Mouse (Mus musculus) CH12F3 (cell line): Measurements from ENCODE around the gene Bsnd.

Experiments used
- in situ Hi-C: fragments of 300-500 bp; cut with MboI; formaldehyde crosslinking; loops from 2 replicates; pipeline ENCODE4 v1.14.3; 2020; ENCODE audit warnings: low sequenced_read_pairs

Bsnd gene

DNA sequence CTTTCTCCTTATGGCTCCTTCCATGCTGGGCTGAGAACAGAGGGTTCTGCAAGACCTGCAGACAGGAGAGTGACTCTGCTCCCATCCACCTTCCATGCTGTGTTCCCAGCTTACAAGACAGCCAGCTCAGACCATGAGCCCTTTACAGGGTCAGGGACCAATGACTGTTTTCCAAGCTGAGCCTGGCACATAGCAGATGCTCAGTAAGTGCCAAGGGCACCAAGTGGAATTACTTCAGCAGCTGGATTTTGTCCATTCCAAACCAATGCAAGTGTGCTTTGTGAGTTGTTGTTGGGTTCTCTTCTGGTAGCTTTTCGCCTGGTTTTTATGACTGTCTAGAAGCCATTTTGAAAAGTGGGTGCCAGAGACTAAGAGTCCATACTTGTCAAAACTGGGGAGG lies 8.3 kb downstream of the Bsnd start:
- in situ Hi-C loops, result no loop called here

GRCm38 (mm10) chr4:106483215-106483727 lies 8.8 kb downstream of the Bsnd start:
- in situ Hi-C loops, result no loop called here

DNA sequence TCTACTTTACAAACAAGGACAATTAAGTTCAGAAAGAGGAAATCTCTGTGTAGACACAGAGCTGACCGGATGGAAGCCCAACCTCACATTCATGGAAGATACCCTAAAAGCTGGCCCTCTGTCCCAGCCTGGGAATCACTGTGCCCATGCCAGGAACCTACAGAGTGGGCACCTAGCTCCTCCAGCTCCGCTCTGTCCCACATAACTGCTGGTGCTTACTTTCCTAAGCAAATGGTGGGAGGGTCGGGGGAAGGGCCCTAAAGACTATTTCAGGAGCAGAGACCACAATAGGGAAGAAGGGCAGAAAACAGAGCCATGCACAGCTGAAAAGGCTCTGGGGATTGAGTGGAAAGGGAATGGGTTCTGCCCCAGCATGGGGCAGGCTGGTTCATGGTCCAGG lies 11.5 kb downstream of the Bsnd start:
- in situ Hi-C loops, result no loop called here

DNA sequence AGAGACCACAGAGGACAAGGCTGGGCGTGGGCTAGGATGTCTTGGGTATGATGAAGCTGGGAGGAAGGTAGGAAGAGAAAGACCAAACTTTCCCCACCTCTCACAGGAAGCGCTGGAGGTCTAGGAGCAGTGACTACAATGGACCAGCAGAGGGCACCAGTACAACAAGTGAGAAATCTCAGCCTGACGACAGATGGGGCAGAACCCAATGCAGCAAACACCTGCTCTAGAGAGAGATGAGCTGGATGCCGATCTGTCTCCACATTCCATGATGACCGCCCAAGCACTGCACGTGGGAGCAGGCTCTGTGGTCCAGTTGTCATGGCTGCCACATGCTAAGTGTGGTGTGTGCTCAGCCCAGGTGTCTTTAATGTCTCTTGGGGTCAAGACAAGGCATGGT lies 17.8 kb downstream of the Bsnd start:
- in situ Hi-C loops, result no loop called here

DNA sequence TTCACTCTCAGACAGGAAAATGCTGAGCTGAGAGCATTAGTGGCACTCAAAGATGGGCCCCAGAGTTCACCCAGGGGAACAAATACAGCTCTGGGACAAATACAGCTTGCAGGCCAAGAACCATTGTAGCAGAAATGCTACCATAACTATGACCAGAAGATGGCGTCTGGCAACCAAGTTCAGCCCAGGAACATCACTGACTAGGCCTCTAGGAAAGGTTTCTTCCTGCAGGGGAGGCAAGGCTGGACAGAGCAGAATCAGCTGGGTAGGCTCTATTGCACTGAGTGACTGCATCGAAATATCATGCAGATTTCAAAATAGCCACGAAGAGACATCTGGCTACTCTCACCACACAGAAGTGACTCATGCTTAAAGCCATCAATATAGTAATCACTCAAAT lies 19.7 kb downstream of the Bsnd start:
- in situ Hi-C loops, result no loop called here

GRCm38 (mm10) chr4:106470921-106471320 lies 21.2 kb downstream of the Bsnd start:
- in situ Hi-C loops, result no loop called here

GRCm38 (mm10) chr4:106467420-106468110 lies 24.5 kb downstream of the Bsnd start:
- in situ Hi-C loops, result no loop called here

DNA sequence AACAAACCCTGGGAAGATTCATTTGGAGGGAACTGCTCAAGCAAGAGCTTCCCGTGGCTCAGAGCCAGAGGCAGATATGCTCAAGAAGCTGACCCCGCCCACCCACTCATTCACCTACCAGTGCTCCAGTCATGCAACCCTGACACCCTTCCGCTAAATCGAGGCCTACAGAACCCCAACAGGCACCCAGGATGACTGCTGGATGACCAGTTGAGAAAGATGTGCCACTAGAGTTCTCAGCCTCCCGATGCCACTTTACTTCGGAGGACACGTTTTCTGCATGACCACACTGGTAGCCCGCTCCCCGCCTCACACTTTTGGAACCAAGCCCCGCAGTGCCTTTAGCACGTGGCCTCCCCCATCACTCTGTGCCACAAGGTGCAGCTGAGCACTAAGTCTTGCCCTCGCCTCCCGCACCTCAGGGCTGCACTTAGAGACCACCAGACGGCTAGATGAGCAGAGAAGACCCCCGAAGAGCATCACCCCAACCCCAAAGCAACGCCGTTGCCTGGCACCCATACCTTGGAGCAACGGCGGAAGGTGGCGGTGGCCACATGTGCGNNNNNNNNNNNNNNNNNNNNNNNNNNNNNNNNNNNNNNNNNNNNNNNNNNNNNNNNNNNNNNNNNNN lies 28.8 kb downstream of the Bsnd start:
- in situ Hi-C loops, result no loop called here

- in situ Hi-C loops, result no loop called here
These were observed 29.6 kb downstream of the Bsnd start for GRCm38 (mm10) chr4:106462524-106462923.

DNA sequence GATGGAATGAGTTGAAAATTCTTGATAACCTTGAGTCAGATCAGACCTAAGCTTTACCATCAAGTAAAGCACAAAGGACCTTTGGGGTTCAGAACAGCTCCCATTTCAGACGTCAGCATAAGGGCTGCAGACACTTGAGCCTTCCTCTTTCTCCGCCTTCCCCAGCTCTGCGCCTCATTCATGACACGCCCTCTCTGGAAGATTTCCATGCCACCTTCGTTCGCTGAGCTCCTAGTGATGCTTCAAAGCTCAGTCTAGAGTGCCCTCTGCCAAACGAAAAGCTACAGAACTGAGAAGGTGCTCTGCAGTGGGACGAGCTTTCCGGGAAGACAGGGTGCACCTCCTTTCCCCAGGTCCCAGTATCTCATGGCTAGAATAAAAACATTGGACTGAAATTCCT lies 30.1 kb downstream of the Bsnd start:
- in situ Hi-C loops, result no loop called here

GRCm38 (mm10) chr4:106454541-106454940 lies 37.5 kb downstream of the Bsnd start:
- in situ Hi-C loops, result no loop called here

GRCm38 (mm10) chr4:106453516-106453915 lies 38.6 kb downstream of the Bsnd start:
- in situ Hi-C loops, result no loop called here

- in situ Hi-C loops, result no loop called here
These were observed 39.0 kb downstream of the Bsnd start for GRCm38 (mm10) chr4:106453108-106453507.

DNA sequence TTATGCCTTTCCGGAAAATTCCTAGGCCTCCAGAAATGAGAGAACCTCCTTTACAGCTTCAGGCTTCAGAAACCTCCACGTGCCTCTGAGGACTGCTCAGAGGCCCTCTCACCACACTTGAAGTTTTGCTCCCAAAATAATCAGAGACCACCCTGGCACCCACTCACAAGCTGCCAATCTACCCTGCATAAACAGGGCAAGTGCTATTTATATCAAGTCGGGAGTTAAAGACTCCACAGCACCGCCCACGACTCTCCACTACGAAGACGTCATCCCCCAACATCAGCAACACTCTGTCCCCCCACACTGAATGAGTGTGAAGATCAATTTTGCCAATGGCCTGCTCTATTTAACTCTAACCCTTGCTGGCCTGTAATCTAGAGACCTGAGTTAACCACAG lies 39.7 kb downstream of the Bsnd start:
- in situ Hi-C loops, result no loop called here

DNA sequence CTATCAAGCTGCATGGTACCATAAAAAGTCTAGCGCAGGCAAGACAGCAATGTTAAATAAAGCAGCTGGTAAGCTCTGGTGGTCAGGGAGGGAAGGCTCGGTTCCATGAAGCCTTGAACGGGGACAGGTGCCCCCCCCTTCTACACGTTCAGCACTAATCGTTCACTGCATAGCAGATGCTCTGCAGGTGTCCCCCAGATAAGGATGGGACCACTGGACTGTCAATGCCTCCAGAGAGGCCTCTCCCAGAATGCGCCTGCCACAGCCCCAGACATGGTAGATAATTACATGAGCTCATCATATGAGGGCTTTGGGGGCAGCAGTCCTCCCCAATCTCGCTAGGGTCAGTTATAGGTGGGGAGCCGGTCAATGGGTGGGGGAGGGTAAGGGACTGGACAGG lies 42.8 kb downstream of the Bsnd start:
- in situ Hi-C loops, result no loop called here

GRCm38 (mm10) chr4:106443182-106443581 lies 48.9 kb downstream of the Bsnd start:
- in situ Hi-C loops, result no loop called here

DNA sequence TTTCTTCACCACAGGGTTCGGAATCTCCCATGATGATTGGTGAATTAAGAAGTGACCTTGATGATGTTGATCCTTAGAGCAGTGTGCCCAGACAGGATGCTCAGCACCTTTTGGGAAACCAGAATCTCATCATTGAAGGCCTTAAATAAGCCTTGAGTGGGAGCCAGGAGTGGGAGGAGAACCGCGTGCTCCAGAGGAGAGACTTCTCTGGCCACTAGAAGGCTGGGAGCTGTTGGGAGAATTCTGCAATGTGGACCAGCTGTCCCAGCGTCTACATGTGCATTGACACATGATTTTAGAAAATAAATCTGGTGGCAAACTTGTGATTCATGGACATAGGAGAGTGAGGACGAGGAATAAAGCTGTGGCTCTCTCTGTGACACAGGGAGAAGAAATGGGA lies 53.3 kb downstream of the Bsnd start:
- in situ Hi-C loops, result no loop called here

GRCm38 (mm10) chr4:106437207-106437606 lies 54.9 kb downstream of the Bsnd start:
- in situ Hi-C loops, result no loop called here

- in situ Hi-C loops, result no loop called here
These were observed 55.6 kb downstream of the Bsnd start for GRCm38 (mm10) chr4:106436475-106436874.

DNA sequence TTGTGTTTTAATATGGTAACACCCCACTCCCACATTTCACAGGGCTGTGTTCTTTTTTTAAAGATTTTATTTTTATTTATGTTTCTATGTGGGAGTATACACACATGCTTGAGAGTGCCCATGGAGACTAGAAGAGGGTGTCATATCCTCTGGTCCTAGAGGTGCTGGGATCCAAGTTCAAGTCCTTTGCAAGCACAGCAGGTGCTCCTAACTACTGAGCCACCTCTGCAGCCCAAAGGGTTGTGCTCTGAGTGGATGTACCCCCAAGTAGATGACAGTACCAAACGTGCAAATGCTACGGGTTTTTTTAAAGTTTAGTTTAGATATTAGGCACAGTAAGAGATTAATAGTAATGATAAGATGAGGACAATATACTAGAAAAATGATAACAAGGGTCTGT lies 56.7 kb downstream of the Bsnd start:
- in situ Hi-C loops, result no loop called here
